Mouse (Mus musculus): ENCODE measurements at regions not wholly inside any gene's neighbourhood (a gene's known extent, or its start where the extent isn't known, plus 50 kb on each side); places are given as distances from the start of the nearest gene placed in this dataset.

DNA sequence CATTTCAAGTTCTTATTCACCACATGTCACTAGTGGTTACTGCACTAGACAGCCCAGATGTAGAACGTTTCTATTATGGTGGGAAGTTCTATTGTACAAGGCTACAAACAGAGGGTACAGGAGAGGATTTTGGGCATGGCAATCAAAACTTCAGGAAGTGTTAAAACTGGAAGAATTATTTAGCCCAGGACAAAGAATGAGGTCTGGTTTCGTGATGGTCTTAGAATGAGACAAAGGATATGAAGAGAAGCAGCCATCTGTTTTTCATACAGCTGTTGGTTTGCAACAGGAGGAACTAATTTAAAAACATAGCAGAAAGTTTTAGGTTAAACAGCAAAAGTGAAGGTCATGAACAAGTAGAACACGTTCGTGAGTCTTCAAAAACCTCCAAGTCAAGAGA lies 179.2 kb upstream of the C030005K15Rik start:
- WGBS = 25% methylated on average over 4 of the region's 4 CpGs
- no peak overlapping the region for H3K27ac ChIP-seq (replicated peaks; ENCODE audit: low read depth, low read length)
- peaks cover 5% of the 10 kb centered on the region; the same call in 1 of the 2 replicates for H3K4me1 ChIP-seq (ENCODE audit: control insufficient read depth, insufficient read depth, low read length)
- no peaks in the 10 kb centered on the region for H3K27me3 ChIP-seq (replicated peaks; ENCODE audit: control insufficient read depth, insufficient read depth, low read length)
- no peak overlapping the region for H3K4me3 ChIP-seq (ENCODE audit: low read depth, low read length)
- DNase-seq (ENCODE audit: low spot score) (peak; percentile 32), ATAC-seq (ENCODE audit: low read depth) (no peak)
- no peak overlapping the region for H3K4me2 ChIP-seq (ENCODE audit: low read depth, low read length)
- H3K9ac ChIP-seq (ENCODE audit: low read depth, low read length) = no peak overlapping the region
- H3K9me3 ChIP-seq (ENCODE audit: control insufficient read depth, low read length) = no peaks in the 10 kb centered on the region
- H3K36me3 ChIP-seq (ENCODE audit: control insufficient read depth, insufficient read depth, low read length) = no peaks in the 10 kb centered on the region

DNA sequence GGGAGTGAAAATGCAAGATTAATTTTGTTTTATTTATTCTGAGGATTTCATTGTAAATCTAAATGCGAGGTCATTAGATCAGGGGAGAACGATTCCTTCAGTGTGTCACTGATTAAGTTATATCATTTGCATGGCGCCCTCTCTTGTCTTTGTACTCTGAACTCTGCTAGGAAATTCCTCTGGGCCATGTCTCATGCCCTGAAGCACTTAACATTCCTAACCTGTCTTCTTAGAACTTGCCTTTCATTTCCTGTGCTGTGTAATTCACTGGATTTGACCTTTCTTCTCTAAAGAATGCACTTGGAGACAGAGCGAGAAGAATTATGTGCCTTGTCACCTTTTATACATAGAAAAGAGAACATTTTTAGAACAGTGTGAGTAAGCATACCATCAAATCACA lies 199.0 kb upstream of the C030005K15Rik start:
- WGBS = 41% methylated on average over 4 of the region's 4 CpGs
- no peak for ATAC-seq (ENCODE audit: low read depth)
- H3K4me1 ChIP-seq (ENCODE audit: control insufficient read depth, insufficient read depth, low read length) = no peaks in the 10 kb centered on the region
- H3K27ac ChIP-seq (replicated peaks; ENCODE audit: low read depth, low read length) = no peak overlapping the region
- H3K36me3 ChIP-seq (ENCODE audit: control insufficient read depth, insufficient read depth, low read length) = no peaks in the 10 kb centered on the region
- H3K27me3 ChIP-seq (replicated peaks; ENCODE audit: control insufficient read depth, insufficient read depth, low read length) = no peaks in the 10 kb centered on the region
- peak; percentile 1 for DNase-seq (ENCODE audit: low spot score)
- H3K4me2 ChIP-seq (ENCODE audit: low read depth, low read length) = no peak overlapping the region
- H3K4me3 ChIP-seq (ENCODE audit: low read depth, low read length) = no peak overlapping the region
- H3K9me3 ChIP-seq (ENCODE audit: control insufficient read depth, low read length) = 0 out of 2 replicates have a peak, but pooled peaks cover 3% of the 10 kb centered on the region
- no peak overlapping the region for H3K9ac ChIP-seq (ENCODE audit: low read depth, low read length)

DNA sequence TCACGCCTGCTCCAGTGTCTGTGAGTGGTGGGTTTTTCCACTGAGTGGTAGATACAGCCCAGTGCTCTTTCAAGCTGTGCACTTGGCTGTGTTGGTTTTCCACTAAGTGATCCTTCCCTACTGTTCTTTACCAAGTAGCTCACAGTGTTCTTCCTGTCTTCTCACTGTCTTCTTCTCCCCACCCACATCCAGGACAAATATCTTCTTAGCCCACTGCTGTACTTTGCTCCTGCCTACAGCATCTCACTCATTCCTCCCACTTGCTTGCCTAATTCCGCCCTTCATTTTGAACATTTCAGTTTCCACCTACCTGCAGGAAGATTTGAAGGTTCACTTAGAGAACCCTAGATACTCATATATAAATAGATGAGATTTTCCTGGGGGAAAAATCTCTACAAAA lies 213.8 kb upstream of the C030005K15Rik start:
- Histone ChIP-seq H3K9ac (ENCODE audit: low read depth, low read length) (no peak overlapping the region), H3K4me2 (ENCODE audit: low read depth, low read length) (no peak overlapping the region), H3K4me1 (ENCODE audit: control insufficient read depth, insufficient read depth, low read length) (no peaks in the 10 kb centered on the region), H3K27me3 (replicated peaks; ENCODE audit: control insufficient read depth, insufficient read depth, low read length) (no peaks in the 10 kb centered on the region), H3K27ac (replicated peaks; ENCODE audit: low read depth, low read length) (no peak overlapping the region), H3K36me3 (ENCODE audit: control insufficient read depth, insufficient read depth, low read length) (no peaks in the 10 kb centered on the region), H3K4me3 (ENCODE audit: low read depth, low read length) (no peak overlapping the region), H3K9me3 (ENCODE audit: control insufficient read depth, low read length) (no peaks in the 10 kb centered on the region)
- no peak for ATAC-seq (ENCODE audit: low read depth)
- 91% methylated on average over 2 of the region's 2 CpGs for WGBS
- DNase-seq (ENCODE audit: low spot score) = no peak

DNA sequence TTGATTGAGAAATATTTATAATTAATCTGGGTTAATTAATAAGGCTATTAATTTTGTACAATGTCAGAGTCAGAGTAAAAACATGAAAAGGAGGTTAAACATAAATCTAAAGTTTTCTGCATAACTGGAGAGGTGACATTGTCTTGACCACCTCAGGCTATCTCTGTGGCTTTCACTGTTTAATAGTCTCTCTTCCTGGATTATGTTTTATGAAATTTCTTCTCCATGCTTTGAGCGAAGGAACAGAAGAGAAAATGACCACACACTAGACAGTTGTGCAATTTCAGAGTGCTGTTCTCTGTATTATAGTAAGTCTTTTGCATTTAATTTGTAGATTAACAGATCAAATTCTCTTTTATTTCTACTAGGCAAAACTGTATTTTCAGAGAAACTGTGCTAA lies 239.3 kb upstream of the C030005K15Rik start:
- WGBS = 80% methylated on average over 1 of the region's 1 CpGs

DNA sequence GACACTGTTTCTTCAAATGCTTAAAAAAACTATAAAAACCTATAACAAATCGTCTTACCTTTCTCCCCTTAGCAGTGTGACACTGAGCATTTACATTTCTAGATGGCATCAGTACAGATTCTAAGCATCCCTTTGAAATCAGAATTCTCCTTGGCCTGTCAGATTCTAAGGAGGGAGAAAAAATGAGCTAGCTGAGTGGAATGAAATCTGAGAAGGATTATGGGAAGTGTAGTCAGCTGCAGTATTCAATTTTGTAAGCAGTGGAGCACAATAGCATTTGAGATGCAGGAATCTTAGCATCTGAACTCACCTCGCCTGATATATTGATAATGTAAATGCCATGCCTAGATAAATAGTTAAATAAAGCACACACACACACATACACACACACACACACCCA lies 240.4 kb upstream of the C030005K15Rik start:
- no peak overlapping the region for H3K27ac ChIP-seq (replicated peaks; ENCODE audit: low read depth, low read length)
- H3K27me3 ChIP-seq (replicated peaks; ENCODE audit: control insufficient read depth, insufficient read depth, low read length) = no peaks in the 10 kb centered on the region
- no peak overlapping the region for H3K4me3 ChIP-seq (ENCODE audit: low read depth, low read length)
- WGBS = 49% methylated on average over 2 of the region's 2 CpGs
- no peak overlapping the region for H3K9ac ChIP-seq (ENCODE audit: low read depth, low read length)
- H3K9me3 ChIP-seq (ENCODE audit: control insufficient read depth, low read length) = no peaks in the 10 kb centered on the region
- no peak overlapping the region for H3K4me2 ChIP-seq (ENCODE audit: low read depth, low read length)
- no peaks in the 10 kb centered on the region for H3K36me3 ChIP-seq (ENCODE audit: control insufficient read depth, insufficient read depth, low read length)
- ATAC-seq (ENCODE audit: low read depth) (no peak), DNase-seq (ENCODE audit: low spot score) (no peak)
- no peaks in the 10 kb centered on the region for H3K4me1 ChIP-seq (ENCODE audit: control insufficient read depth, insufficient read depth, low read length)

More for the DNA sequence above, 239.3 kb upstream of the C030005K15Rik start:
- H3K27me3 ChIP-seq (replicated peaks; ENCODE audit: control insufficient read depth, insufficient read depth, low read length) = no peaks in the 10 kb centered on the region
- no peak overlapping the region for H3K4me3 ChIP-seq (ENCODE audit: low read depth, low read length)
- no peak for ATAC-seq (ENCODE audit: low read depth)
- H3K4me2 ChIP-seq (ENCODE audit: low read depth, low read length) = no peak overlapping the region
- no peaks in the 10 kb centered on the region for H3K36me3 ChIP-seq (ENCODE audit: control insufficient read depth, insufficient read depth, low read length)
- no peaks in the 10 kb centered on the region for H3K4me1 ChIP-seq (ENCODE audit: control insufficient read depth, insufficient read depth, low read length)
- no peak overlapping the region for H3K9ac ChIP-seq (ENCODE audit: low read depth, low read length)
- no peak for DNase-seq (ENCODE audit: low spot score)
- H3K9me3 ChIP-seq (ENCODE audit: control insufficient read depth, low read length) = no peaks in the 10 kb centered on the region
- no peak overlapping the region for H3K27ac ChIP-seq (replicated peaks; ENCODE audit: low read depth, low read length)

DNA sequence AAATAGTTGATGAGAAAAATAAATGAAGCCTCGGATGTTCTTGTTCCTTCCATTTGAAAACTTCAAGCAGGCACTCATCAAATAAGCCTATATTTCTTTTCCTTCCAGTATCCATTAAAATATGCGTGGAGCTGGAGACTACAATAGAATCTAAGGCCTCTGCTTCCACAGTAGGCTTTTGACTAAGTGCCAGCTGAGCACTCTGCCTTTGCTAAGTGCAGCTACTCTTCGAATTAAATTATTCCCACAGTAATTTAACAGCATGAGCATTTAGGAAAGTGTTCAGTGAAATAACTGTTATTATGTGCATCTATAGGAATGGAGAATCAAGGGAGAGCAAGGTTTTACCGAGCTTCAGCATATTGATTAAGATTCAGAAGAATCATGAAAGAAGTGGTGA lies 280.5 kb upstream of the C030005K15Rik start:
- peak; percentile 31 for DNase-seq (ENCODE audit: low spot score)
- Histone ChIP-seq H3K27ac (replicated peaks; ENCODE audit: low read depth, low read length) (no peak overlapping the region), H3K9ac (ENCODE audit: low read depth, low read length) (no peak overlapping the region), H3K36me3 (ENCODE audit: control insufficient read depth, insufficient read depth, low read length) (no peaks in the 10 kb centered on the region), H3K9me3 (ENCODE audit: control insufficient read depth, low read length) (no peaks in the 10 kb centered on the region), H3K27me3 (replicated peaks; ENCODE audit: control insufficient read depth, insufficient read depth, low read length) (no peaks in the 10 kb centered on the region), H3K4me2 (ENCODE audit: low read depth, low read length) (no peak overlapping the region), H3K4me1 (ENCODE audit: control insufficient read depth, insufficient read depth, low read length) (no peaks in the 10 kb centered on the region), H3K4me3 (ENCODE audit: low read depth, low read length) (no peak overlapping the region)
- no peak for ATAC-seq (ENCODE audit: low read depth)
- WGBS = 55% methylated on average over 4 of the region's 4 CpGs

DNA sequence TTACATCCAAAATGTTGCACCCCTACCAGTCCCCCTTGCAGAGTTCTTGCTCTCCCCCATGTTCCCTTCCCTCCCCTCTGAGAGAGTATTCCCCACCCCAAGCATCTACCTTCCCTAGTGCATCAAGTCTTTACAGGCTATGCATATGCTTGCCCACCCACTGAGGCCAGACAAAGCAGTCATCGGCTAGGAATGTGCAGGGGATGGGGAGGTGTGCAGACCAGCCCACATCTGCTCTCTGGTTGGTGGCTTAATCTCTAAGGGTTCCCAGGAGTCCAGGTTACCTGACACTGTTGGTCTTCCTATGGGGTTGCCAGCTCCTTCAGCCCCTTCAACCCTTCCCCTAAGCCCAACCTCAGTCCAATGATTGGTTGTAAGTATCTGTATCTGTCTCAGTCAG lies 281.8 kb upstream of the C030005K15Rik start:
- Histone ChIP-seq H3K9me3 (ENCODE audit: control insufficient read depth, low read length) (no peaks in the 10 kb centered on the region), H3K4me3 (ENCODE audit: low read depth, low read length) (no peak overlapping the region), H3K4me2 (ENCODE audit: low read depth, low read length) (no peak overlapping the region), H3K4me1 (ENCODE audit: control insufficient read depth, insufficient read depth, low read length) (no peaks in the 10 kb centered on the region), H3K9ac (ENCODE audit: low read depth, low read length) (no peak overlapping the region), H3K27ac (replicated peaks; ENCODE audit: low read depth, low read length) (no peak overlapping the region), H3K36me3 (ENCODE audit: control insufficient read depth, insufficient read depth, low read length) (no peaks in the 10 kb centered on the region), H3K27me3 (replicated peaks; ENCODE audit: control insufficient read depth, insufficient read depth, low read length) (no peaks in the 10 kb centered on the region)
- WGBS = 26% methylated on average over 1 of the region's 1 CpGs
- ATAC-seq (ENCODE audit: low read depth) (0 out of 2 replicates have a peak, but pooled peaks have one; percentile 55), DNase-seq (ENCODE audit: low spot score) (no peak)

DNA sequence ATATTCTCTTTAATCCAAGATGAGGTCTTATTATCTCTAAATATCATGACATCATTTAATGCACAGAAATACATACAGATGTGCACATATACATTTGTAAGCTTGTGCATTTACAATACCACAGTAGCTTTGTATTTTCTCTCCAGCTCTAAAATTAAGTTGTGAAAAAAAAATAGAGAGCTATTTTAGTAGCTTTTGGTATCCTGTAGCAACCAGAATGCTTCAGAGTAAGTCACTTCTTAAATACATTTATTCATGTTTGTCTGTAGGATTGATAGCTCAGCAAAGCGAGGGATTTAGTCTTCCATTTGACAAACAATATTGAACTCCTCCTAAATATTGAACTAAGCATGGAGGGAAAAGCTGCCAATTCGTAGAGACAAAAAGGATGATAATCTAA lies 286.4 kb upstream of the C030005K15Rik start:
- ATAC-seq (ENCODE audit: low read depth) (no peak), DNase-seq (ENCODE audit: low spot score) (no peak)
- no peaks in the 10 kb centered on the region for H3K4me1 ChIP-seq (ENCODE audit: control insufficient read depth, insufficient read depth, low read length)
- 80% methylated on average over 2 of the region's 2 CpGs for WGBS
- H3K4me2 ChIP-seq (ENCODE audit: low read depth, low read length) = no peak overlapping the region
- no peak overlapping the region for H3K9ac ChIP-seq (ENCODE audit: low read depth, low read length)
- H3K9me3 ChIP-seq (ENCODE audit: control insufficient read depth, low read length) = no peaks in the 10 kb centered on the region
- H3K36me3 ChIP-seq (ENCODE audit: control insufficient read depth, insufficient read depth, low read length) = no peaks in the 10 kb centered on the region
- no peaks in the 10 kb centered on the region for H3K27me3 ChIP-seq (replicated peaks; ENCODE audit: control insufficient read depth, insufficient read depth, low read length)
- no peak overlapping the region for H3K27ac ChIP-seq (replicated peaks; ENCODE audit: low read depth, low read length)
- no peak overlapping the region for H3K4me3 ChIP-seq (ENCODE audit: low read depth, low read length)

DNA sequence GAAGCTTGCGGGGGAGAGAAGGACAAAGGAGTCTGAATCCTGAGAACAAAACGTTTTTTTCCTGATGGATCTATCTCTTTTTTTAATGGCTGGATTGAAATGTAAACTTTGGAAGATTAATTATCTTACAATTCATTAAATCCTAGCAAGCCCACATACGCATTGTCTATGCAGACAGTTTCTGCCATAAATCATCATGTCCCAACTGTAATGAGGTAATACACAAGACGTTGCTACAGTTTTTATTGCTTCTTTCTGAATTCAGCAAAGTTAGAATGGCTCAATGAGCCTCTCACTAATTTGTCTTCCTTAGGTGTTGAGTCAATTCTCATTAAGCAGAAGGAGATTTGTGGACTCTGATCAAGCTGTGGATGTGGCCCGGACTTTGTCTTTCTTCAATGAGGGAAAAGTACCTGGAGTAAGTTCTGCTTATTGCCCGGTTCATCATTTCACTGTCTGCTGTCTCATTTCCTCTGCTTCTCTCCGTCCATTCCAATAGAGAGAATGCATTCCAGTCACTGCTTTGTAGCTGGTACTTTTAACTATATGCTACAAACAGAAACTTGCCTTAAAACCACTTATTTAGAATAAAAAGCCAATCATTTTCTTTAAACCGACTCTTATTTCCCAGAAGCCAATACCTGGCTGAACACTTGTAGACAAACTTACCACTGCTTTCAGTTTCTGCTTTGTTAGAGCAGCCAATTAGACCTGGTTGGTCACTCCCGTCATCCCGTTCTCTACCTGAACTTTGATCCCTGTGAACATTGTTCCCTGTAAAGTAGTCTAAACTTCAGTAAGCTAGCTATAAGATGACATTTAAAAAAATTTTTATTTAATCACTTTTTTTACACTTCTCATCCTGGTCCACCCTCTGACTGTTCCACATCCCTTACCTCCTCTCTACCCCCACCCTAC lies 288.7 kb upstream of the C030005K15Rik start:
- no peaks in the 10 kb centered on the region for H3K36me3 ChIP-seq (ENCODE audit: control insufficient read depth, insufficient read depth, low read length)
- ATAC-seq (ENCODE audit: low read depth) (no peak), DNase-seq (ENCODE audit: low spot score) (no peak)
- H3K4me2 ChIP-seq (ENCODE audit: low read depth, low read length) = no peak overlapping the region
- no peaks in the 10 kb centered on the region for H3K9me3 ChIP-seq (ENCODE audit: control insufficient read depth, low read length)
- 81% methylated on average over 10 of the region's 10 CpGs for WGBS
- no peaks in the 10 kb centered on the region for H3K4me1 ChIP-seq (ENCODE audit: control insufficient read depth, insufficient read depth, low read length)
- H3K4me3 ChIP-seq (ENCODE audit: low read depth, low read length) = no peak overlapping the region
- H3K27me3 ChIP-seq (replicated peaks; ENCODE audit: control insufficient read depth, insufficient read depth, low read length) = no peaks in the 10 kb centered on the region
- no peak overlapping the region for H3K27ac ChIP-seq (replicated peaks; ENCODE audit: low read depth, low read length)
- no peak overlapping the region for H3K9ac ChIP-seq (ENCODE audit: low read depth, low read length)
